31 mouse cellular contexts compared by ENCODE assay signal in the genomic region with DNA sequence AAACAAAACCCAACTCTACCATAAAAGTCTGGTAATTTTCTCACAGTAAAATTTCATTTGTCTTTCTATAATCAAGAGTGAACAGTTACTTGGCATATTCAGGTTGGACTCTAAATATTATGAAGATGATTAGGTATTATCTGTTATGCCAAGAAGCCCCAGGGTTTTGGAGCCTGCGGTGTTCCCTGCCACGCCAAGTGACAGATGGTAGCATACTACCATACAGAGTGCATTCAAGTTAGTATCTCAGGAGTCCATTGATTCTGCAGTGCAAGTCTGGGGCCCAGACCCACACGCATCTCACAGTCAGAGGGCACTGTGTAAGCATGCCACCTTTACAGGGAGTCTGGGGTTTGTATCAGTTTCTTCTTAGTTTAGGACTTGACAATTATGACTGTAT.
DNase-seq lines count a peak whose midpoint lies in the region; ATAC-seq and TF ChIP-seq lines count a peak whose summit lies in the region.
"Had no signal": no experiment of that assay in that cellular context is flagged by ENCODE, and none has a peak within 500 bp of the region (broad histone marks: within the 10 kb centered on the region; RNA-seq: fewer than 3 reads in every experiment).

No protein-coding gene starts in this region.

- TF ChIP-seq CTCF in hindbrain, postnatal 0 days (IDR thresholded peaks at IDR 0.05; ENCODE audit: low read depth), result no peak
- TF ChIP-seq CTCF in brain, embryonic 14.5 days (IDR thresholded peaks at IDR 0.05; ENCODE audit: borderline replicate concordance, extremely low read depth, insufficient read depth, insufficient read length), result no peak

- no peaks in the 10 kb centered on the region for H3K4me1 ChIP-seq in hindbrain, postnatal 0 days (ENCODE audit: insufficient read depth, low read length)
- H3K4me1 ChIP-seq in hindbrain, embryonic 14.5 days (replicated peaks; ENCODE audit: control insufficient read depth, insufficient read depth, low read length), result no peaks in the 10 kb centered on the region
- H3K4me1 ChIP-seq: heart, embryonic 12.5 days; hindbrain, embryonic 15.5 days; intestine, embryonic 15.5 days; limb, embryonic 13.5 days; liver, embryonic 12.5 days; megakaryocyte, embryonic 14.5 days; midbrain, embryonic 12.5 days; neural tube, embryonic 12.5 days had no signal

- H3K9me3 ChIP-seq in hindbrain, postnatal 0 days (ENCODE audit: low read length), result no peaks in the 10 kb centered on the region
- H3K9me3 ChIP-seq in hindbrain, embryonic 14.5 days (ENCODE audit: control insufficient read depth, low read length), result no peaks in the 10 kb centered on the region
- H3K9me3 ChIP-seq: forebrain, embryonic 13.5 days; heart, embryonic 12.5 days; hindbrain, embryonic 15.5 days; intestine, embryonic 15.5 days; limb, embryonic 13.5 days; liver, embryonic 12.5 days; megakaryocyte, embryonic 14.5 days; midbrain, embryonic 12.5 days; neural tube, embryonic 12.5 days had no signal

- TF ChIP-seq POLR2A in brain, embryonic 14.5 days (IDR thresholded peaks at IDR 0.05; ENCODE audit: borderline replicate concordance, extremely low read depth, insufficient read depth, insufficient read length, poor library complexity, severe bottlenecking), result no peak

- H3K9ac ChIP-seq in hindbrain, postnatal 0 days (replicated peaks; ENCODE audit: low read length), result no peak overlapping the region
- no peak overlapping the region for H3K9ac ChIP-seq in hindbrain, embryonic 14.5 days
- H3K9ac ChIP-seq: forebrain, embryonic 13.5 days; heart, embryonic 12.5 days; hindbrain, embryonic 15.5 days; intestine, embryonic 15.5 days; limb, embryonic 13.5 days; liver, embryonic 12.5 days; liver, postnatal 0 days; midbrain, embryonic 12.5 days; neural tube, embryonic 12.5 days had no signal

- 0 out of 2 replicates have a peak, but pooled peaks have one; percentile 35 for ATAC-seq in hindbrain, postnatal 0 days
- no peak for ATAC-seq in hindbrain, embryonic 14.5 days (ENCODE audit: low FRiP score)
- ATAC-seq: activated CD4-positive, CD25-positive, alpha-beta regulatory T cell, adult 4 months; forebrain, embryonic 13.5 days; intestine, embryonic 15.5 days; liver, embryonic 12.5 days; liver, postnatal 0 days had no signal

- DNase-seq in cerebellum, postnatal 14 days, result peak; percentile 59 to 89
- no peak for DNase-seq in cerebellum, adult 11-12 months
- peak; percentile 4 for DNase-seq in hindbrain, postnatal 0 days (ENCODE audit: low spot score)
- DNase-seq in hindbrain, embryonic 14.5 days (ENCODE audit: low spot score), result no peak
- DNase-seq in A20 (ENCODE audit: low read depth, low spot score), result peak; percentile 9
- peak; percentile 39 for DNase-seq in brain, embryonic 14.5 days (ENCODE audit: low read depth)
- no peak for DNase-seq in urinary bladder, postnatal 10 days (ENCODE audit: low spot score)
- DNase-seq: adrenal gland, adult 8-10 months; B cell, adult 2 months; gastrocnemius, postnatal 25 days; heart, adult 11 months; heart, postnatal 4 days; kidney, adult 2 months; kidney, postnatal 36 days; layer of hippocampus, postnatal 36 days; liver, postnatal 0 days; lung, postnatal 4 days; right cerebral cortex, adult 18-20 months; spleen, adult 18-20 months; thymus, postnatal 25 days had no signal

- H3K36me3 ChIP-seq in hindbrain, postnatal 0 days (ENCODE audit: insufficient read depth, low read length), result no peaks in the 10 kb centered on the region
- H3K36me3 ChIP-seq in hindbrain, embryonic 14.5 days (replicated peaks; ENCODE audit: control insufficient read depth, insufficient read depth), result no peaks in the 10 kb centered on the region
- H3K36me3 ChIP-seq: heart, embryonic 12.5 days; hindbrain, embryonic 15.5 days; intestine, embryonic 15.5 days; limb, embryonic 13.5 days; liver, embryonic 12.5 days; midbrain, embryonic 12.5 days; neural tube, embryonic 12.5 days had no signal

- H3K4me2 ChIP-seq in hindbrain, postnatal 0 days (ENCODE audit: low read depth, low read length), result no peak overlapping the region
- no peak overlapping the region for H3K4me2 ChIP-seq in hindbrain, embryonic 14.5 days (replicated peaks)
- H3K4me2 ChIP-seq: forebrain, embryonic 13.5 days; heart, embryonic 12.5 days; hindbrain, embryonic 15.5 days; intestine, embryonic 15.5 days; limb, embryonic 13.5 days; liver, embryonic 12.5 days; midbrain, embryonic 12.5 days; neural tube, embryonic 12.5 days had no signal

- WGBS in hindbrain, postnatal 0 days, result 56% methylated on average over 3 of the region's 3 CpGs
- WGBS in hindbrain, embryonic 14.5 days, result 71% methylated on average over 3 of the region's 3 CpGs

- H3K4me3 ChIP-seq in hindbrain, postnatal 0 days (ENCODE audit: low read length), result no peak overlapping the region
- no peak overlapping the region for H3K4me3 ChIP-seq in hindbrain, embryonic 14.5 days (replicated peaks; ENCODE audit: low read length)
- H3K4me3 ChIP-seq: forebrain, embryonic 13.5 days; heart, embryonic 12.5 days; hindbrain, embryonic 15.5 days; intestine, embryonic 15.5 days; limb, embryonic 13.5 days; liver, embryonic 12.5 days; megakaryocyte, embryonic 14.5 days; midbrain, embryonic 12.5 days; myocyte; neural tube, embryonic 12.5 days had no signal

- no peak overlapping the region for H3K27ac ChIP-seq in hindbrain, postnatal 0 days
- no peak overlapping the region for H3K27ac ChIP-seq in hindbrain, embryonic 14.5 days
- H3K27ac ChIP-seq: forebrain, embryonic 13.5 days; hindbrain, embryonic 15.5 days; intestine, embryonic 15.5 days; limb, embryonic 13.5 days; liver, embryonic 12.5 days; midbrain, embryonic 12.5 days; neural tube, embryonic 12.5 days had no signal

- H3K27me3 ChIP-seq in hindbrain, postnatal 0 days (ENCODE audit: insufficient read depth, low read length), result no peaks in the 10 kb centered on the region
- no peaks in the 10 kb centered on the region for H3K27me3 ChIP-seq in hindbrain, embryonic 14.5 days (ENCODE audit: control insufficient read depth, insufficient read depth, low read length)
- H3K27me3 ChIP-seq: forebrain, embryonic 13.5 days; heart, embryonic 12.5 days; hindbrain, embryonic 15.5 days; intestine, embryonic 15.5 days; limb, embryonic 13.5 days; liver, embryonic 12.5 days; megakaryocyte, embryonic 14.5 days; midbrain, embryonic 12.5 days; neural tube, embryonic 12.5 days had no signal

Comparison
In these comparisons a context has a peak if more than half of its experiments do, and no peak if none do; other contexts are left out.
1. DNase-seq: peak in cerebellum, postnatal 14 days (2 of 2), hindbrain, postnatal 0 days (single experiment), A20 (single experiment) and brain, embryonic 14.5 days (single experiment); none in cerebellum, adult 11-12 months (single experiment), hindbrain, embryonic 14.5 days (single experiment) and urinary bladder, postnatal 10 days (single experiment).